Mouse (Mus musculus): ENCODE measurements at regions not wholly inside any gene's neighbourhood (a gene's known extent, or its start where the extent isn't known, plus 50 kb on each side); places are given as distances from the start of the nearest gene placed in this dataset.

GRCm38 (mm10) chr14:86441895-86442679 lies 698.9 kb downstream of the Diaph3 start:
- H3K9me3 ChIP-seq (replicated peaks): no peaks in the 10 kb centered on the region
- H3K4me2 ChIP-seq: no peak overlapping the region
- 75% methylated on average over 9 of the region's 9 CpGs for WGBS (ENCODE audit: insufficient replicate concordance)
- H3K4me3 ChIP-seq (replicated peaks): no peak overlapping the region
- no peak overlapping the region for H3K9ac ChIP-seq
- no peak for DNase-seq
- no peaks in the 10 kb centered on the region for H3K4me1 ChIP-seq (replicated peaks)
- H3K27me3 ChIP-seq: no peaks in the 10 kb centered on the region
- H3K27ac ChIP-seq: no peak overlapping the region
- ATAC-seq (ENCODE audit: low read depth): no peak
- H3K36me3 ChIP-seq: no peaks in the 10 kb centered on the region

GRCm38 (mm10) chr14:86437383-86437782 lies 703.7 kb downstream of the Diaph3 start:
- Histone ChIP-seq H3K36me3 (no peaks in the 10 kb centered on the region), H3K9ac (no peak overlapping the region), H3K4me3 (replicated peaks) (no peak overlapping the region), H3K4me1 (replicated peaks) (no peaks in the 10 kb centered on the region), H3K27me3 (no peaks in the 10 kb centered on the region), H3K9me3 (replicated peaks) (no peaks in the 10 kb centered on the region), H3K4me2 (no peak overlapping the region), H3K27ac (no peak overlapping the region)
- 45% methylated on average over 3 of the region's 3 CpGs for WGBS (ENCODE audit: insufficient replicate concordance)
- no peak for ATAC-seq (ENCODE audit: low read depth)
- no peak for DNase-seq

GRCm38 (mm10) chr14:86435345-86435744 lies 705.7 kb downstream of the Diaph3 start:
- H3K9me3 ChIP-seq (replicated peaks): no peaks in the 10 kb centered on the region
- no peaks in the 10 kb centered on the region for H3K27me3 ChIP-seq
- DNase-seq: no peak
- no peaks in the 10 kb centered on the region for H3K4me1 ChIP-seq (replicated peaks)
- H3K4me2 ChIP-seq: no peak overlapping the region
- H3K9ac ChIP-seq: no peak overlapping the region
- no peaks in the 10 kb centered on the region for H3K36me3 ChIP-seq
- no peak overlapping the region for H3K4me3 ChIP-seq (replicated peaks)
- H3K27ac ChIP-seq: no peak overlapping the region
- no peak for ATAC-seq (ENCODE audit: low read depth)
- 57% methylated on average over 2 of the region's 2 CpGs for WGBS (ENCODE audit: insufficient replicate concordance)

- Histone ChIP-seq H3K27ac (no peak overlapping the region), H3K9me3 (replicated peaks) (no peaks in the 10 kb centered on the region), H3K4me1 (replicated peaks) (no peaks in the 10 kb centered on the region), H3K27me3 (no peaks in the 10 kb centered on the region), H3K4me3 (replicated peaks) (no peak overlapping the region), H3K9ac (no peak overlapping the region), H3K4me2 (no peak overlapping the region), H3K36me3 (no peaks in the 10 kb centered on the region)
- DNase-seq: no peak
- ATAC-seq (ENCODE audit: low read depth): no peak
- WGBS (ENCODE audit: insufficient replicate concordance): 40% methylated on average over 6 of the region's 6 CpGs
These were observed 709.7 kb downstream of the Diaph3 start for GRCm38 (mm10) chr14:86431215-86431816.

GRCm38 (mm10) chr14:86421881-86422280 lies 719.2 kb downstream of the Diaph3 start:
- H3K4me2 ChIP-seq: no peak overlapping the region
- no peak overlapping the region for H3K9ac ChIP-seq
- no peak overlapping the region for H3K4me3 ChIP-seq (replicated peaks)
- no peaks in the 10 kb centered on the region for H3K4me1 ChIP-seq (replicated peaks)
- ATAC-seq (ENCODE audit: low read depth) (no peak), DNase-seq (no peak)
- peaks cover 7% of the 10 kb centered on the region; the same call in 1 of the 2 replicates for H3K9me3 ChIP-seq (replicated peaks)
- H3K36me3 ChIP-seq: no peaks in the 10 kb centered on the region
- H3K27ac ChIP-seq: no peak overlapping the region
- WGBS (ENCODE audit: insufficient replicate concordance): 63% methylated on average over 5 of the region's 5 CpGs
- H3K27me3 ChIP-seq: no peaks in the 10 kb centered on the region

GRCm38 (mm10) chr14:86419959-86420598 lies 721.0 kb downstream of the Diaph3 start:
- H3K27ac ChIP-seq: no peak overlapping the region
- no peak for ATAC-seq (ENCODE audit: low read depth)
- H3K4me2 ChIP-seq: no peak overlapping the region
- H3K9ac ChIP-seq: no peak overlapping the region
- no peak for DNase-seq
- WGBS (ENCODE audit: insufficient replicate concordance): 55% methylated on average over 3 of the region's 3 CpGs
- no peak overlapping the region for H3K4me3 ChIP-seq (replicated peaks)
- H3K27me3 ChIP-seq: no peaks in the 10 kb centered on the region
- peaks cover 7% of the 10 kb centered on the region; the same call in 1 of the 2 replicates for H3K9me3 ChIP-seq (replicated peaks)
- no peaks in the 10 kb centered on the region for H3K4me1 ChIP-seq (replicated peaks)
- H3K36me3 ChIP-seq: no peaks in the 10 kb centered on the region

- no peaks in the 10 kb centered on the region for H3K36me3 ChIP-seq
- WGBS (ENCODE audit: insufficient replicate concordance): 67% methylated on average over 3 of the region's 3 CpGs
- no peak for ATAC-seq (ENCODE audit: low read depth)
These were observed 744.2 kb downstream of the Diaph3 start for GRCm38 (mm10) chr14:86396876-86397275.

GRCm38 (mm10) chr14:86395951-86396361 lies 745.1 kb downstream of the Diaph3 start:
- Histone ChIP-seq H3K4me2 (no peak overlapping the region), H3K27ac (no peak overlapping the region), H3K27me3 (no peaks in the 10 kb centered on the region), H3K4me3 (replicated peaks) (no peak overlapping the region), H3K36me3 (no peaks in the 10 kb centered on the region), H3K4me1 (replicated peaks) (no peaks in the 10 kb centered on the region), H3K9ac (no peak overlapping the region), H3K9me3 (replicated peaks) (no peaks in the 10 kb centered on the region)
- ATAC-seq (ENCODE audit: low read depth) (no peak), DNase-seq (no peak)
- 29% methylated on average over 9 of the region's 9 CpGs for WGBS (ENCODE audit: insufficient replicate concordance)

More at GRCm38 (mm10) chr14:86396876-86397275, 744.2 kb downstream of the Diaph3 start:
- Histone ChIP-seq H3K4me3 (replicated peaks) (no peak overlapping the region), H3K9me3 (replicated peaks) (no peaks in the 10 kb centered on the region), H3K27ac (no peak overlapping the region), H3K4me1 (replicated peaks) (no peaks in the 10 kb centered on the region), H3K9ac (no peak overlapping the region), H3K4me2 (no peak overlapping the region), H3K27me3 (no peaks in the 10 kb centered on the region)
- no peak for DNase-seq

GRCm38 (mm10) chr14:86395531-86395930 lies 745.5 kb downstream of the Diaph3 start:
- Histone ChIP-seq H3K4me3 (replicated peaks) (no peak overlapping the region), H3K9ac (no peak overlapping the region), H3K27ac (no peak overlapping the region), H3K27me3 (no peaks in the 10 kb centered on the region), H3K9me3 (replicated peaks) (no peaks in the 10 kb centered on the region), H3K4me1 (replicated peaks) (no peaks in the 10 kb centered on the region), H3K36me3 (no peaks in the 10 kb centered on the region), H3K4me2 (no peak overlapping the region)
- 36% methylated on average over 10 of the region's 10 CpGs for WGBS (ENCODE audit: insufficient replicate concordance)
- no peak for ATAC-seq (ENCODE audit: low read depth)
- DNase-seq: no peak

GRCm38 (mm10) chr14:86395068-86395467 lies 746.0 kb downstream of the Diaph3 start:
- no peak overlapping the region for H3K4me3 ChIP-seq (replicated peaks)
- 55% methylated on average over 7 of the region's 7 CpGs for WGBS (ENCODE audit: insufficient replicate concordance)
- no peaks in the 10 kb centered on the region for H3K36me3 ChIP-seq
- no peak overlapping the region for H3K9ac ChIP-seq
- H3K4me1 ChIP-seq (replicated peaks): no peaks in the 10 kb centered on the region
- H3K9me3 ChIP-seq (replicated peaks): no peaks in the 10 kb centered on the region
- no peak overlapping the region for H3K27ac ChIP-seq
- DNase-seq: no peak
- no peak overlapping the region for H3K4me2 ChIP-seq
- no peaks in the 10 kb centered on the region for H3K27me3 ChIP-seq
- ATAC-seq (ENCODE audit: low read depth): no peak

- DNase-seq: no peak
These were observed 755.9 kb downstream of the Diaph3 start for GRCm38 (mm10) chr14:86385136-86385535.

More at GRCm38 (mm10) chr14:86385136-86385535, 755.9 kb downstream of the Diaph3 start:
- Histone ChIP-seq H3K36me3 (no peaks in the 10 kb centered on the region), H3K27ac (no peak overlapping the region), H3K27me3 (no peaks in the 10 kb centered on the region), H3K9me3 (replicated peaks) (no peaks in the 10 kb centered on the region), H3K4me2 (no peak overlapping the region), H3K9ac (no peak overlapping the region), H3K4me1 (replicated peaks) (no peaks in the 10 kb centered on the region), H3K4me3 (replicated peaks) (no peak overlapping the region)
- WGBS (ENCODE audit: insufficient replicate concordance): 66% methylated on average over 6 of the region's 6 CpGs
- no peak for ATAC-seq (ENCODE audit: low read depth)
